Mouse (Mus musculus) heart, embryonic 14.5 days (tissue): Measurements from ENCODE around the gene Dab1. TPM values are rescaled to one million over a fixed set of nuclear protein-coding genes. Genes with fewer than 3 reads are reported as not detected.

Source experiments
- ATAC-seq: fragments of 200-750 bp; cut with Nextera tagmentation; 2 replicates; pipeline ENCODE4 v1.8.0; 2017; ENCODE audit warnings: low read depth, moderate TSS enrichment; ENCODE audit not compliant: insufficient number of reproducible peaks, insufficient read depth, low FRiP score
- H3K27ac ChIP-seq, 2 experiments: fragments of 200-500 bp in 1 of 2; fragments of 300-500 bp in 1 of 2; sonication (generic) in 1 of 2; replicated peaks in 1 of 2; 2 replicates each; pipeline ENCODE4 v1.5.1; 2012 to 2014; ENCODE audit warnings: low read depth in 2 of 2, low read length in 2 of 2, control low read depth in 1 of 2, mild to moderate bottlenecking in 1 of 2, mixed read lengths in 1 of 2; ENCODE audit not compliant: control insufficient read depth in 1 of 2, insufficient read depth in 1 of 2
- H3K27me3 ChIP-seq: fragments of 300-500 bp; sonication (generic); 2 replicates; pipeline ENCODE4 v1.6.1; 2014; ENCODE audit warnings: mild to moderate bottlenecking, low read length, control low read depth; ENCODE audit not compliant: control insufficient read depth, insufficient read depth
- H3K36me3 ChIP-seq: fragments of 300-500 bp; sonication (generic); 2 replicates; pipeline ENCODE4 v1.6.1; 2014; ENCODE audit warnings: mild to moderate bottlenecking, control low read depth, low read length, mixed read lengths; ENCODE audit not compliant: control insufficient read depth, insufficient read depth
- H3K4me1 ChIP-seq, 2 experiments: fragments of 200-500 bp in 1 of 2; fragments of 300-500 bp in 1 of 2; sonication (generic) in 1 of 2; 2 replicates each; pipeline ENCODE4 v1.6.1; 2012 to 2014; ENCODE audit warnings: low read length in 2 of 2, control low read depth in 1 of 2, mixed read lengths in 1 of 2; ENCODE audit not compliant: control insufficient read depth in 2 of 2, insufficient read depth in 2 of 2
- H3K4me2 ChIP-seq: fragments of 300-500 bp; sonication (generic); 2 replicates; pipeline ENCODE4 v1.6.1; 2014; ENCODE audit warnings: mild to moderate bottlenecking, low read length
- H3K4me3 ChIP-seq, 2 experiments: fragments of 200-500 bp in 1 of 2; fragments of 300-500 bp in 1 of 2; sonication (generic) in 1 of 2; 2 replicates each; pipeline ENCODE4 v1.5.1; 2012 to 2014; ENCODE audit warnings: low read length in 2 of 2, mild to moderate bottlenecking in 2 of 2, control low read depth in 1 of 2, low read depth in 1 of 2, moderate library complexity in 1 of 2; ENCODE audit not compliant: control insufficient read depth in 1 of 2, insufficient read depth in 1 of 2
- H3K9ac ChIP-seq: fragments of 300-500 bp; sonication (generic); 2 replicates; pipeline ENCODE4 v1.6.1; 2014; ENCODE audit warnings: mild to moderate bottlenecking, low read length
- H3K9me3 ChIP-seq: fragments of 300-500 bp; sonication (generic); 2 replicates; pipeline ENCODE4 v1.6.1; 2016; ENCODE audit warnings: low read length, control low read depth; ENCODE audit not compliant: control insufficient read depth
- WGBS: fragments of 180-500 bp; shearing (Covaris S2); extraction: QIAGEN DNeasy Blood & Tissue Kit; methylation state at CpG from one replicate; pipeline ENCODE4 v1.1.7; 2014; 5-methylcytosine and 5-hydroxymethylcytosine counted together
- polyA plus RNA-seq: library from polyadenylated mRNA; unstranded; fragments of >200 nt; fragmentation: Nextera tagmentation; extraction: Ambion mirVana; gene quantifications from 2 replicates; pipeline ENCODE4 v1.2.1, GENCODE M21; 2014

Dab1 gene
- polyA plus RNA-seq, 1 experiment from 2014 or later: 0.99 TPM

DNA sequence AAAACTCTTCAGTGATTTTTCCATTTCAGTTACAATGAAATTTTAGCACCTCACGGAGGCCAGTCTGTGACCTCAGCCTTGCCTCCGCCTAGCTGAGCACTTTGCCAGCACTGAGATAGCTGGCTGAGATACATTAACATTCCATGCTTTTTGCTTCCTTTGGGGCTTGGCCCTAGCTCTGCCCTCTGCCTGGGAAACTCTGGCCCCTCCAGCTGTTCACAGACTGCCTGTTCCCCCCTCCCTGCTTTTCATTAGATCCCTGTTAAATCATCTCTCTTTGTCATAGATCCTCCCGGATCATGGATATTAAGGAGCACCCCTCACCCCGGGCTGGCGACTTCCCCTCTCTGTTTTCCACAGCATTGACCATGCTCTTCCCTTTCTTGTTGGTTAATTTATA, 307.5 kb downstream of the Dab1 start:
- 41% methylated on average over 5 of the region's 5 CpGs for WGBS
- no peak for ATAC-seq
- H3K9ac ChIP-seq: no peak overlapping the region
- H3K4me1 ChIP-seq: no peaks in the 10 kb centered on the region; a peak in 1 of 4 replicates
- no peak overlapping the region for H3K4me2 ChIP-seq
- no peak overlapping the region for H3K4me3 ChIP-seq
- H3K9me3 ChIP-seq: no peaks in the 10 kb centered on the region
- H3K27me3 ChIP-seq: no peaks in the 10 kb centered on the region
- H3K27ac ChIP-seq: no peak overlapping the region
- no peaks in the 10 kb centered on the region for H3K36me3 ChIP-seq

DNA sequence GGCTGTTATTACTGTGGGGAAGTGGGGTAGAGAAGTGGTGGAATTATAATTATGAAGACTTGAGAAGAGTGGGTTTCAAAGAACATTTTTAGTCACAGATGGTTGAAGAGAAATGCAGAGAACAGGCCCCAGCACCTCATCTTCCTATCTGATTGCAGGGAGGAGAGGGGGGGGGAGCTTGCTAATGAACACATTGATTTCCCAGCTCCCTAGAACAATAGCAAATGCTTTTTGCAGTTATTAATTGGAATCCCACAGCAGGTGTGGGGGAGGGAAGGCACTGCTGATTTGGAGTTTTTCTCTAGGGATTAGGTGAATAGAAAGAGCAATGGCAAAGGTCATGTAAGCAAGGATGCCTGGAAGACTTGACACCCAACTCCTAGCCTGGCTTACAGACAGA, 310.5 kb downstream of the Dab1 start:
- Histone ChIP-seq H3K27me3 (no peaks in the 10 kb centered on the region), H3K4me1 (no peaks in the 10 kb centered on the region; a peak in 1 of 4 replicates), H3K4me2 (no peak overlapping the region), H3K27ac (no peak overlapping the region), H3K36me3 (no peaks in the 10 kb centered on the region), H3K9me3 (no peaks in the 10 kb centered on the region), H3K9ac (no peak overlapping the region), H3K4me3 (no peak overlapping the region)
- no peak for ATAC-seq

DNA sequence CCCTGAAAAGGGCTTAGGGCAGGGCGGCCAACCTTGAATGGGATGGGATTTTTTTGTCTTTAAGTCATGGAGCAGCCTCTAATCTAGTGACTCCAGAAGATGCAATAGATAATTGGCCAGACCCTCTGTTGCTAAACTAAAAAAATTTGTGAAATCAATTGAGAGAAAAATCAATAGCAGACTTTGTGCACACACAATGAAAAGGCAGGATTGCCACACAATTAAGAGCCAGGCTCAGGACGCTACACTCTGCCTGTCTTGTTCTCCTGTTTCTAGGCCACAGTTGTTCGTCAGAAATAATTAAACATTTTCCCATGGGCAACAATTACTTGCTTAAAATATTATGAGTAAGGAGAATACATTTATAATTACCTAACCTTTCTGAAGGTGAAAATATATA, 315.2 kb downstream of the Dab1 start:
- Histone ChIP-seq H3K27ac (no peak overlapping the region), H3K36me3 (no peaks in the 10 kb centered on the region), H3K27me3 (no peaks in the 10 kb centered on the region), H3K4me1 (no peaks in the 10 kb centered on the region), H3K9me3 (no peaks in the 10 kb centered on the region), H3K4me3 (no peak overlapping the region), H3K4me2 (no peak overlapping the region), H3K9ac (no peak overlapping the region)
- ATAC-seq: no peak
- WGBS: 80% methylated on average over 3 of the region's 3 CpGs

DNA sequence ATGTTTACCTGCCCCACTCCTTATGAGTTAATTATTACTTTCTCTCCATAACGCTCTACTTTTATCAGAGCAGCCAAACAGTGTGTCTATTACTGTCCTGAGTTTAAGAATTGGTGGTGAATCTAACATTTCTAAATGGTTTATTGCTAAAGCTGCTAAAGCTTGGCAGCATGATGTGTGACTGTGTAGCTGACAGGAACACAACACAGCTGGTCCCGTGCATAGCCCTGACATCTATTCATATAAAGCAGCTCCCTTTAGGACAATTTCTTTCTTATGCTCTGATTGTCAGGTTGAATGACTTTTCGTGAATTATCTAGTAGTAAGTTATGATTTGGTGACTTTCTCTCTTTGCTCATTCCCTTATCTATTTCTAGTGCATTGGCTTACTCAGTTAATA, 329.1 kb downstream of the Dab1 start:
- Histone ChIP-seq H3K27me3 (no peaks in the 10 kb centered on the region), H3K9ac (no peak overlapping the region), H3K27ac (no peak overlapping the region), H3K4me3 (no peak overlapping the region), H3K9me3 (no peaks in the 10 kb centered on the region), H3K36me3 (no peaks in the 10 kb centered on the region), H3K4me2 (no peak overlapping the region), H3K4me1 (no peaks in the 10 kb centered on the region)
- no peak for ATAC-seq
- WGBS: 75% methylated on average over 3 of the region's 3 CpGs

DNA sequence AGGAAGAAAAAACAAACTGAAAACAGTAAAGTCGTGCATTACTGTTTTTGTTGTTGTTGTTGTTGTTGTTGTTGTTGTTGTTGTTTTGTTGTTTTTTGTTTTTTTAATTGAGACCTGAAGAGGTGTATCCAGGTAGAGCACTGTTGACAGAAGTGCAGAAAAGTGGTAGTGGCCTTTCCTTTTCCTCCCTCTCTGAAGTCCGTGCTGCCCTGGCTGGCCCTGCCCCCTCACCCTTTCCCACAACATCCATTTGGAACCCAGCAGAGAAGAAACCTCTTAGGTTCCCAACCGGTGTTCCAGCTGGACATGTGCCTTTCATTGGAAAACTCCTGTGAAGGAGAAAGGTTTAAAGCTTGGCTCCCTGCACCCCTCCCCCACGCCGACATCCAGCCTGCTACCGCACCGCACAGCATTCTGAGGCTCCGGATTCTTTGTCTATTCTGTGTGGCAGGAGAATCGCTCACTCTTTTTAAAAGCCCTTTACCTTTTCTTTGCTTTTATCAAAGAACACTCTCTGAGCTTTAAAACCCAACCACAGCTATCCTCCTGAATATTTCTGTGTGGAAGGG, 334.6 kb downstream of the Dab1 start:
- Histone ChIP-seq H3K4me2 (no peak overlapping the region), H3K4me1 (no peaks in the 10 kb centered on the region), H3K4me3 (no peak overlapping the region), H3K36me3 (no peaks in the 10 kb centered on the region), H3K9me3 (no peaks in the 10 kb centered on the region), H3K27ac (no peak overlapping the region), H3K9ac (no peak overlapping the region), H3K27me3 (no peaks in the 10 kb centered on the region)
- ATAC-seq: no peak
- 51% methylated on average over 9 of the region's 9 CpGs for WGBS

DNA sequence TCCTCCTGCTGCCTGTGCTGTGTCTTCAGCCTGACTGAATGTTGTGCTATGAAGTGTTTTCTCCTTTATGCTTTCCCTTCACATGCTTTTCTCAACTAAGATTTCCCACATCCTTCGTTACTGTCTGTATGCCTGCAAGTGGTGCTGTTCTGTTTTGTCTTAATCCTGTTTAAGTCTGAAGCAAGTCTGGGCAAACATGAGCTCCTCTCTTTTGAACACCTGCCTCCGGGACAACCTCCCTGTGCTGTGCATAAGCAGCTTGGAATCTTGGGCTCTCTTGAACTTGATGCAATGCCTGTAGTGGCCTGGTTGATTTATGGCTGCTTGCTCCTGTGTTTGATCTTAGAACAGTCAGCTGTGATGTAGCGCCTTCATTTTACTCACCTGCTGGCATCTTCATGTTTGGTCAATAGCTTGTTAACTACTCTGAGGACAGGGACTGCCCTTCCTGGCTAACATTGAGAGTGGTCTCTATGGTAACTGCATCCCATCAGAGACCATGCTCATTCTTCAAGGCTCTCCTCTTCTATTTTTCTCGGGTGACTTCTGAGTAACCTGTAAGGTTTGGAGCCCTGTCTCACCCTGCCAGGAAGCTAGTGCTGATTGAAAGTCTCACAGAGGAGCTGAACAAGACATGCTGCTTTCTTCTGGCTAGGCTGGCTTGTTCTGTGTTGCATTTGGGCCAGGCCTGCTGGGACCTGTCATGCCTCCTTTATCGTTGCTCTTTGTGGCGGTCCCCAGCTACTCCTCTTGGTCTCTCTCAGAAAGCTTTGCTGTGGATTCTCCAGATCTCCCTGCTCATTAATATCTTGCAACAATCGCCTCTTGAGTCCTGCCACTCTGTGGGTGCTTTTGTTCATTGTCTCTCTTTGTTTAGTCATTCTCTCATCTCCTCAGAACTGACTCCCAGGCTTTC, 342.2 kb downstream of the Dab1 start:
- WGBS: 78% methylated on average over 7 of the region's 7 CpGs
- Histone ChIP-seq H3K27me3 (no peaks in the 10 kb centered on the region), H3K4me3 (no peak overlapping the region), H3K9ac (no peak overlapping the region), H3K4me1 (no peaks in the 10 kb centered on the region), H3K36me3 (no peaks in the 10 kb centered on the region), H3K9me3 (no peaks in the 10 kb centered on the region), H3K4me2 (no peak overlapping the region), H3K27ac (no peak overlapping the region)
- ATAC-seq: no peak

DNA sequence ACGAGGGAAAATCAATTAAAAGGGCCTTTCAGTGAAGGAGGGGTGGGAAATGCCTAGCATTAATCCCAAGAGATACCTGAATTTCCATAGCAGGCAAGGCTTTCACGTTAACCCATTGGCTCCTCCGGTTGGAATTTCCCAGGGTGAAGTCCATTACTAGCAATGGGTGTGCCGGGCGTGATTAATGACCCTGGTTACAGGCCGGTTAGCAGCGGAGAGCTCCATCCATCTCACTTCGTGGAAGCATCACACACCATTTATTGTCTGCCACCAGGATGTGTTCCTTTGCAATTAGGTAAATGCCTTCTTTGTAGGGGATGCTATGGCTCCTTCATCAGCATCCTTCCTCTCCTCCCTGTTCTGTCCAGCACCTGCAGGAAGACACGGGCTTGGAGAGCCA, 350.7 kb downstream of the Dab1 start:
- no peak overlapping the region for H3K9ac ChIP-seq
- H3K4me1 ChIP-seq: no peaks in the 10 kb centered on the region
- no peaks in the 10 kb centered on the region for H3K9me3 ChIP-seq
- no peak for ATAC-seq
- H3K4me2 ChIP-seq: no peak overlapping the region
- no peak overlapping the region for H3K27ac ChIP-seq
- H3K36me3 ChIP-seq: no peaks in the 10 kb centered on the region
- 79% methylated on average over 9 of the region's 9 CpGs for WGBS
- no peaks in the 10 kb centered on the region for H3K27me3 ChIP-seq
- no peak overlapping the region for H3K4me3 ChIP-seq
